Mouse (Mus musculus) kidney, adult 8-10 months (tissue): Measurements from ENCODE around the gene Eya2.
"Not testable (repeated sequence)": the region's sequence is repeated elsewhere in the genome, so short reads cannot be mapped to it uniquely, and the experiment has no call there.

Experiments
- DNase-seq, 2 experiments: peaks; one replicate each; pipeline ENCODE4 v3.0.0; 2022

Gene Eya2

DNA sequence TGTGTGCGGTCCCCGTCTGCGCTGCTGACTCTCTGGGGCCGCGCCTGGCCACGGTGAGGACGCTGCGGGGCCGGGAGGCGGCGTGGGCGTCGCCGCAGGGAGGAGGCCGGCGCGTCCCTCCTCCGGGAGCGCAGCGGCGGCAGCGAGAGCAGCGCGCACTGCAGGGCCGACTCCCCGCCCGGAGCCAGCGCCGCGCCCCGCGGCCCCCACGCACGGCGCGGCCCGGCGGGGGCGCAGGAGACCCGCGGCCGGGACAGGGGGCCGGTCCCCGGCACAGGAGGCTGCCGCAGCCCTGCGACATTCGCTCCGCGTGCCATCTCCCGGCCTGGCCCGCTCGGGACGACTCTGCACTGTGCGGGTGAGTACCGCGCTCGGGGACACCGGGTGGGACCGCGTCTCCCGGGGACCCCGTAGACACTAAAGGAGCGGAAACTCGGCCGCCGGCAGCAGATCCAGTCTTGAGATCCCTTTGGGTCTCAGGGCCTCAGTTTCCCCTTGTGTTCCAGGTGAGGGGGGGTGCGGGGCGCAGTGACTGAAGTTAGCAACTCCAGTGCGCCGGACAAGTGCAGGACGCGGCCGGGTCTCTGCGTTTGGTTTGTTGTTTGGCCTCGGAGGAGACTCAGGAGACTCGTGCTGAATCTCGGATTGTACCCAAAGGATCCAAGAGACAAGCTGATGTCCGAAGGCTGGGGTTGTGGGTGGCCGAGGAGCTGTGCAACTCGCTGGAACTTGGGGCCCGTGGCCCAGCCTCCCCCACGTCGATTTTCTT is at the start of gene Eya2:
Gene Eya2, plus strand, starts transcription at position 126 of the 769 bp plus-strand sequence.
- DNase-seq, result no peak

DNA sequence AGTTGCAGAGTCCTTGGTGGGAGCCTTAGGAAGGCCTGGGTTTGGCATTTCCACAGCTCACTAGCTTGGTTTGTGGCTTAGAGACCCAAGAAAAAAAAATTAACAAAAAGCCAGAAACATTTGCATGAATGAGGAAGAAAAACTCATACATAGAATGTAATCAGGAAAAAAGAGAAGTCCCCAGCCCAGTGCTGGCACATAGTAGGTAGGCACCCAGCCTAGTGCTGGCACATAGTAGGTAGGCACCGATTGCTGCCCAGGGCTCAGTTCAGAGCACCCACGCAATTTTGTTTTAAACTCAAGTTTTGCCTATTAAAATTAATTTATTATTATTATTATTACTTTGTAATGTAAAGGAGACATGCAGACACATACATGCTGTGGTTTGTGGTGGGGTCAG is 49.1 kb upstream of the Eya2 start:
- no peak for DNase-seq

GRCm38 (mm10) chr2:165546341-165546740 is 48.5 kb upstream of the Eya2 start:
- no peak for DNase-seq

- DNase-seq, result peak in 1 of 2 experiments; percentile 22
Measured at GRCm38 (mm10) chr2:165547410-165547809, 47.4 kb upstream of the Eya2 start.

DNA sequence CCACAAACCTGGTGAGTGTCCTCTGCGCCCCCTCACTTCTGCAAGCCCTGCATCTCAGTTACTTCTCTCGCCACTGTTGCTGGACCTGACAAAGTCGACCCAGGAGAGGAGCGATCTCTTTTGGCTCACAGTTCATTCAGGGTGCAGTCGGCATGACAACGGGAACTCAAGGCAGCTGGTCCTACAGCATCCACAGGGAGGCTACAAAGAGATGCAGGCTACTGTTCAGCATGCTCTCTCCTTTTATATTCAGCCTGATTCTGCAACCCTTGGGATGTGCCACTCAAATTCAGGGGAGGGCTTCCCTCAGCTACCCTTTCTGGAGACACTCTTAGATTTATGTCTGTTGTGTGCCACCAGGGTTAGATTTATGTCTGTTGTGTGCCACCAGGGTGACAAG is 46.2 kb upstream of the Eya2 start:
- no peak for DNase-seq

DNA sequence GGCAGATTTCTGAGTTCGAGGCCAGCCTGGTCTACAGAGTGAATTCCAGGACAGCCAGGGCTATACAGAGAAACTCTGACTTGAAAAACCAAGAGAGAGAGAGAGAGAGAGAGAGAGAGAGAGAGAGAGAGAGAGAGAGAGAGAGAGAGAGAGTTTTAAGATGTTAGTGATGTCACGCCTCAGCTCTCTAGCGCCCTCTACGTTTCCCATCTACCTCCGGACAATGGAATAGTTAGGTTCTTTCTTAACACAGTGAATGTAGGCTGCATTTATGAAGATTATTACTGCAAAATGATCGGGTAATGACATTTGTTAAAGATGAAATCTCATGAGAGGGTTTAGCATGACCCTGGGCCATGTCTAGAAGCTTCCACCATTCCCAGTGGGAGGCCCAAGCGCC is 44.4 kb upstream of the Eya2 start:
- not testable (repeated sequence) for DNase-seq

DNA sequence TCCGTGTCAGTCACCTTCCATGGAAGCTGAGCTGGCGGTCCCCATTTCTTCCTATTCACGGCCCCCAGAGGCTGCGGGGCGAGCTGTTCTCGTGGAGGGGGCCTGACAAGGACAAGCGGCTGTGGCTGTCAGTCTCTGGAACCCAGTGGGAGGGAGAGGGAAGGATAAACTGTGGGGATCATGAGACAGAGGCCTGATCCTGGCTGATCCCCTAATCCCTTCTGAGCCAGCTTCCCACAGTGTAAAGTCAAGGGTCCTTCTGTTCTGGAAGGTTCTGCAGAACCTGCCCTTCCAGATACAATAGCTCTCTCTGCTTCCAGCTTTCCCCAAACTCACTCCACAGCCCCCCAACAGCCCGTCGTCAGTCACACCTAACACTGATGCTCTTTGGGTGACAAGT is 40.8 kb upstream of the Eya2 start:
- DNase-seq, result no peak

DNA sequence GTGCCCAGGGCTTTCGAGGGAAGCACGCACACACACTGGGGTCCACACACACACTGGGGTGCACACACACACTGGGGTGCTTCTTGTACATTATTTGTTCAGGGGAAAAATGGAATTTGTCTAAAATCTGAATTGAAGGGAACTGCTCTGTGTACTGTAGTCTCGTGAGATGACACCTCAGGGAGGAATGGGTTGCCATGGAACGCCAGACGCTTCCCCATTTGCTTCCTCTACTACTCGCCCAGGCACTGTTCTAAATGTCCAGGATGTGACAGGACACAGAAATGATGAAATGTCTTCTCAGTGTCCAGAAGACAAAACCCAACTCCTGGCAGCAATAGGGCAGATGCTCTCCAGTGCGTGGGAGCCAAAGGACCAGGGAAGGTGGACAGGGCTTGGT is 37.6 kb upstream of the Eya2 start:
- no peak for DNase-seq

- DNase-seq, result peak; percentile 66 to 73
Measured at GRCm38 (mm10) chr2:165558916-165559315, 35.9 kb upstream of the Eya2 start.

- DNase-seq, result peak in 1 of 2 experiments; percentile 17
Measured at GRCm38 (mm10) chr2:165559506-165560235, 35.2 kb upstream of the Eya2 start.

DNA sequence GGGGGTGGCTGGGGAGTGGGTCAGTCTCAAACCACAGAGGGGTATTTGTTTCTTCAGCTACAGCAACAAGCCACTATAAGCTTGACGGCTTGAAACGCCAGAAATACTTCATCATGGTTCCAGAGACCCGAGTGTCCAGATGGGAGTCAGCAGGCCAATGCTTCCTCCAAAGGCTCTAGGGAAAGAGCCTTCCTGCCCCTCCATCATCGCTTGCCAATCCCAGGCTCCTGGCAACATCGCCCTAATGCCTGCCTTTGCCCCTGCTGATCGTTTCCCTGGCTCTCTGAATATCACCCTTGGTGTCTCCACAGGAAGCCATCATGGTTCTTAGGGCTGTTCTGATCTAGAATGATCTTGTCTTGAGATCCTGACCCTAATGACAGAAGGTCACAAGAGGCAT is 33.0 kb upstream of the Eya2 start:
- DNase-seq, result no peak

- peak; percentile 23 to 37 for DNase-seq
Measured at GRCm38 (mm10) chr2:165563298-165564058, 31.4 kb upstream of the Eya2 start.

GRCm38 (mm10) chr2:165564101-165564500 is 30.7 kb upstream of the Eya2 start:
- DNase-seq, result peak; percentile 52 to 62

- no peak for DNase-seq
Measured at GRCm38 (mm10) chr2:165564620-165565019, 30.2 kb upstream of the Eya2 start.

GRCm38 (mm10) chr2:165566898-165567297 is 27.9 kb upstream of the Eya2 start:
- DNase-seq, result no peak

GRCm38 (mm10) chr2:165567820-165568219 is 27.0 kb upstream of the Eya2 start:
- no peak for DNase-seq

DNA sequence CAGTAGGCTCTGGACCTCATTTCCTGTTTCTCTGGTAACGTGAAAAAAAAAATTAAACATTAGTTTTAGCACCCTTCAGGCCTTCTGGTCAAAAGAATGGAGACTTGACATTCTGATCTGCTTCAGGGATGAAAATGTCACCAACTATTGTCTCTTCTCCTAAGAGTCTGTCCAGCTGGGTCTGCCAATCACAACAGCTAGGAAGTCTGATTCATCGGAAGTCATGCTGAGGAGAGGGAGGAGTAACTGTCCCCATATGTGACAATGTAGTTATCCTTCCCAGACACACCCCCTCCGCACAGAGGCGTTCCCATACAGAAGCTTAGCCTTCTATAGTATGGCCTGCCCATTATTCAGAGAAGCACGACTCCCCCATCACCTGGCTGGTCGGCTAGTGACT is 25.9 kb upstream of the Eya2 start:
- DNase-seq, result no peak

DNA sequence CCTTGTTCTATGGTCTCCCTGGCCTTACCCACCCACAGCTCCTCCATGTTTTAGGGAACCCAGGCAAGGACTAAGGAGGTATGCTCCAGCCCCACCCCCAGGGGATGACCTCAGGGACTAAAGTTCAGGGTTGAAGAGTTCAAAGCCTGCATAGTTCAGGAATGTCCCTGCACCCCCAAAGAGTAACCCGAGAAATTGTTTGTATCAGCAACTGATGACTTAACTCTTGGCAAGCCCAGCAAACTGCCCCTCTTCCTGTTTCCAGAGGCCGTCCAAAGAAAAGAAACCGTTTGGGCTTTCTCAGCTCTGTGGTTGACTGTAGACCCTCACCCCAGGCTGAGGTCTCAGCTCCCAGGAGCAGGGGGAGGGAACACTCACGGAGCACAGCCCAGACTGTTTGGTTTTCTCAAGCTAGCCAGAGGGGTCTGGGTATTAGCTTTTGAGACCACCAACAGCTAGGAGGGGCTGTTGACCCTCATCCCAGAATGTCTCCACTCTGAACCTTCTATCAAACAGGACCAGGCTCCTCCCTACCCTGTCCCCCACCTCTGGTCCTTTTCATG is 23.5 kb upstream of the Eya2 start:
- peak in 1 of 2 experiments; percentile 23 for DNase-seq

GRCm38 (mm10) chr2:165583044-165583443 is 11.8 kb upstream of the Eya2 start:
- no peak for DNase-seq

DNA sequence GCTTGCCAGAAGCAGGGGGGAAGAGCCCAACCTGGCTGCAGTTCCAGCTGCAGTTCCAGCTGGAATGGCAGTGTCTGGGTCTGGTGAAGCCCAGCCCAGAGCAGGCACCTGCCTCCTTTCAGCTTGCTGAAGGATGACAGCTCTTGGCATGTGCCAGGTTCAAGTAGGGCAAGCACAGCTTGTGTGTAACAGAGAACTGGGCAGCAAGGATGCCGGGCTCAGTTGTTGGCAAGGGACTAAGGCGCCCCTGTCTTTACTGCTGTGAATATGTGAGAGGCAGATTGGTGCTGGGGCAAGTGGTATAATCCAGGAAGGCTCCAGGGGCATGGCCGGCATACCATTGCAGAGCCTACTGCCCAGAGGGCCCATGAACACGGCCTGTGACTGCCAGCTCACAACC is 11.3 kb upstream of the Eya2 start:
- DNase-seq, result no peak

GRCm38 (mm10) chr2:165584563-165584962 is 10.3 kb upstream of the Eya2 start:
- no peak for DNase-seq

- DNase-seq, result no peak
Measured at GRCm38 (mm10) chr2:165590742-165591141, 4.1 kb upstream of the Eya2 start.

- no peak for DNase-seq
Measured at GRCm38 (mm10) chr2:165593763-165594162, 1.1 kb upstream of the Eya2 start.
